Mouse (Mus musculus) frontal cortex, postnatal 25 days (tissue): ENCODE results near the gene Gpatch4.

Experiments
- DNase-seq, 2 experiments: peaks; one replicate each; pipeline ENCODE4 v3.0.0; 2022; ENCODE audit warnings: low spot score in 2 of 2

Gene Gpatch4

GRCm38 (mm10) chr3:88030608-88031395 is 12.1 kb upstream of the Gpatch4 start:
- no peak for DNase-seq

- no peak for DNase-seq
These were observed 9.4 kb upstream of the Gpatch4 start for GRCm38 (mm10) chr3:88033506-88033905.

- no peak for DNase-seq
These were observed 7.2 kb upstream of the Gpatch4 start for GRCm38 (mm10) chr3:88035561-88036293.

GRCm38 (mm10) chr3:88049532-88049931 is 6.6 kb downstream of the Gpatch4 start:
- DNase-seq: no peak

GRCm38 (mm10) chr3:88057030-88057429 is 14.1 kb downstream of the Gpatch4 start:
- no peak for DNase-seq

- DNase-seq: peak; percentile 64 to 66
These were observed 15.2 kb downstream of the Gpatch4 start, which contains the start of gene Naxe for GRCm38 (mm10) chr3:88057902-88058696. Gene Naxe (minus strand): TSS chr3:88058495.

- DNase-seq: no peak
These were observed 25.5 kb downstream of the Gpatch4 start for GRCm38 (mm10) chr3:88068386-88068785.

- peak; percentile 92 to 95 for DNase-seq
These were observed 28.9 kb downstream of the Gpatch4 start for GRCm38 (mm10) chr3:88071783-88072182.

- DNase-seq: no peak
These were observed 30.7 kb downstream of the Gpatch4 start for GRCm38 (mm10) chr3:88073631-88074030.

GRCm38 (mm10) chr3:88074351-88074750 is 31.4 kb downstream of the Gpatch4 start:
- DNase-seq: no peak

GRCm38 (mm10) chr3:88074766-88075165 is 31.9 kb downstream of the Gpatch4 start:
- no peak for DNase-seq

GRCm38 (mm10) chr3:88077441-88077840 is 34.5 kb downstream of the Gpatch4 start:
- no peak for DNase-seq

GRCm38 (mm10) chr3:88078204-88078603 is 35.3 kb downstream of the Gpatch4 start, which contains the start of gene Ttc24:
Gene Ttc24 (minus strand): TSS chr3:88078304.
- DNase-seq: no peak

GRCm38 (mm10) chr3:88081345-88082223 is 38.7 kb downstream of the Gpatch4 start, which contains the start of gene Iqgap3:
Gene Iqgap3 (plus strand): TSS chr3:88081971.
- peak; percentile 65 to 84 for DNase-seq

- DNase-seq: no peak
These were observed 39.3 kb downstream of the Gpatch4 start for GRCm38 (mm10) chr3:88082224-88082618.

GRCm38 (mm10) chr3:88082663-88083062 is 39.8 kb downstream of the Gpatch4 start:
- DNase-seq: no peak

GRCm38 (mm10) chr3:88084001-88084400 is 41.1 kb downstream of the Gpatch4 start:
- DNase-seq: no peak

- DNase-seq: no peak
These were observed 42.6 kb downstream of the Gpatch4 start for GRCm38 (mm10) chr3:88085459-88085858.

- no peak for DNase-seq
These were observed 44.8 kb downstream of the Gpatch4 start for GRCm38 (mm10) chr3:88087688-88088087.

GRCm38 (mm10) chr3:88090106-88090505 is 47.2 kb downstream of the Gpatch4 start:
- DNase-seq: no peak

- DNase-seq: no peak
These were observed 47.7 kb downstream of the Gpatch4 start for GRCm38 (mm10) chr3:88090616-88091015.
